Mouse (Mus musculus) B cell, adult 2 months (primary cell): Measurements from ENCODE around the gene Olfr1264.

Experiments used
- DNase-seq, 2 experiments: peaks; one replicate each; pipeline ENCODE4 v3.0.0; 2022

Olfr1264 gene

DNA sequence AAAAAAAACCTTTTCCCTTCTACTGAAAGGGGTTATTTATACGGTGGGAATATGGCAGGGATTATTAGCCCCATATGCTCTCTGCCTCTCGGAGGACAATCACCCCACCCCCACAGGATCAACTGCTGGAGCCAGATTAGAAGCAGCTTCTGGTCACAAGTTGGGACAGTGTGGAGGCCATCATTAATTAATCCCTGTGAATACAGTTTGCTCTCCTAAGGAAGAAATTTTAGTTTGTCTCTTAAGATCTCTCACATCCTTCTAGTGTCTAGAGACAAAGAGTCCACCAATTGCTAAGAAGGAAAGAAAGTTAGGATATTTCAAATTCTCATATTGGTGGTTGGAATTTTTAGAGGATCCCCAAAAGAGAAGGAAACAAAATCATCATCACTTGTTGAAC lies at the start of gene Olfr1264:
Gene Olfr1264 (minus strand): TSS at position 101 of the 400 bp plus-strand sequence.
- DNase-seq: no peak

DNA sequence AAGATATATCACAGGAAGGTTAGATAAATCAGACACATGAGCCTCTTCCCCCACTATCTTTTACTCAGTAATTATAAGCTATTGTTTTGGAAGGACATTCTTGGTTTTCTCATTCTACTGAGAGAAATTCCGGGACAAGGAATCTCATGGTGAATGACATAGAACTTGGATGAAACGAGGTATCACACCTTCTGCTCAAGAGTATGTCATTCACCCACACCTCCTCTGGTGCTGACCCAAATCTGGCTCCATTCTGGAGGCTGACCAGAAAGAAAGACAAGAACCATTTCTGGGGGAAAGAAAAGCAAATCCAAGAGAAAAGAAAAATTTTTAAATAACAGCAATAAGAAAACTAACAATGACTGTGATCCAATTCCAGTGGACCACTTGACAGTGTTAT lies 44.7 kb upstream of the Olfr1264 start:
- no peak for DNase-seq

DNA sequence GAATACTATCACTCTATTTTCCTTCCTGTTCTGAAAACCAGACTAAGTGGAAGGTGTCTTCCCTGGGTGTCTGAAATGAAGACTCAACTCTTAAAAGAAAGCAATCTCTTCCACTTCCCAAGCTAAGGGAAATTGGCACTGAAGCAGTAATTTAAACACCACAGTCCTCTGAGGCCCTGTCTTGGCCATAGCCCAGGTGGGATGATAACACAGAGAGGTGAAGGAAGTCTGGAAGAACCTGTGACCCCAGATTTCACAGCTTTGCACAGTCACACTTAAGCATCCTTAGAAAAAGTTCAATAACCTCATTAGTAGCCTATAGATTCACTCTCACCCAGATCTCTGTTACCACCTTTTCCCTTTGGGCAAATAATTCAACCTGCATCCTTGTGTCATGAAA lies 38.1 kb upstream of the Olfr1264 start, which contains the start of gene Olfr140:
Gene Olfr140 (minus strand): TSS at position 101 of the 400 bp plus-strand sequence.
- no peak for DNase-seq

DNA sequence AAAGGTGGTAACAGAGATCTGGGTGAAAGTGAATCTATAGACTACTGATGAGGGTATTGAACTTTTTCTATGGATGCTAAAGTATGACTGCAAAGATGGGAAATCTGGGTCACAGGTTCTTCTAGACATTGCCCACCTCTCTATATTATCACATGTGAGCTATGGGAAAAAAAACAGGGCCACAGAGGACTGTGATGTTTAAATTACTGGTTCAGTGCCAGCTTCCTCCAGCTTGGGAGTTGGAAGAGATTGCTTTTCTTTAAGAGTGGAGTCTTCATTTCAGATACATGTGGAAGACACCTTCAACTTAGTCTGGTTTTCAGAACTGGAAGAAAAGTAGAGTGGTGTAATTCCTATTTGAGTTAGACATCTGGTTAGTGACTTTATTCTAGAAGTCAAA lies 9.7 kb upstream of the Olfr1264 start, which contains the start of gene Olfr1265:
Gene Olfr1265 (plus strand): TSS at position 301 of the 400 bp plus-strand sequence.
- no peak for DNase-seq

DNA sequence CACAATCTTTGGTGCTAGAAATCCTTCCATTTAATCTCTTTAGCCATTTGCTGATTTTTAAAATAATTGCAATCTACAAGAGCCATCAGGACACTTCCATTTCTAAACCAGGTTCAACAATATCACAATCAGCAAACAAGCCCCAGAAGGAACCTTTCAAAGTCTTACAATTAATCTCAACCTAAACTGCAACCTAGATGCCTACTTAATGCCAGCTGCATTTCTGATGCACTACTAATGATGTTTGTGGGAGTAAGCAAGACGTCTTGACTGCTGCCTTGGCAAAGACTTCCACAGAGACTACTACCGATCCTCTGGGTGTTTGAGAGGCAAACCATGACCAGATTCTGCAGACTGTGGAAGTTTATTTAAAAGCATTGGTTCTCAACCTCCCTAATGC lies 13.5 kb downstream of the Olfr1264 start, which contains the start of gene Olfr1263:
Gene Olfr1263 (plus strand): TSS at position 301 of the 400 bp plus-strand sequence.
- no peak for DNase-seq

DNA sequence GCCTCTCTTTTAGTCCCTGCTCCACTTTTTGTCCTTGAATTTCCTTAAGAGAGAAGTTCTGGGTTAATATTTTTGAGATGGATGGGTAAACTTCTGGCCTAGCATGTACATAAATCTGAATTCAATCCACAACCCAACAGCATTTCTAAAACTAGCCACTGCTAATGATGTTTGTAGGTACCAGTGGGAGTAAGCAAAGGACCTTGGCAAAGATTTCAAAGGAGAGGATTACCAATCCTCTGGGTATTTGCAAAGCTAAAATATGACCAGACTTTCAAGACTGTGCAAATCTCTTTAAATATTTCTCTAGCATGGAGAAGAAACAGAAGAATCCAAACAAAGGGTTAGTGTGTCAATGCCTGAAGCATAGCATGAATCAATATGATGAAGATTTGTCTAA lies 25.5 kb downstream of the Olfr1264 start, which contains the start of gene Olfr1262:
Gene Olfr1262 (plus strand): TSS at position 301 of the 400 bp plus-strand sequence.
- DNase-seq: no peak

DNA sequence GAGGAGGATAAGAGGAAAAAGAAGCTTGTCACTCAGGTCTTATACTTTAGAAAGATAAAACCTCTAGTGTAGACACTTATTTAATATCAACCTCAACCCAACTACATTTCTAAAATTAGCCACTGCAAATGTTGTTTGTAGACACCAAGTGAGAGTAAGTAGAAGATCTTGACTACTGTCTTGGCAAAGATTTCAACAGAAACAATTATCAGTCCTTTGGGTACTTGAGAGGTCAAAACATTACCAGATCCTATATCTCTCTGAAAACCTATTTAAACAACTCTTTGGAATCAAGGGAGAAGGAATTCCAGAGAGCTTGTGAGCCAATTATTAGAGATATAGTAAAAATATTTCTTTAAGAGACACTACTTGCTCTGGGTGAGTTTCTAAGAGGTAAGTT lies 34.5 kb downstream of the Olfr1264 start, which contains the start of gene Olfr1261:
Gene Olfr1261 (plus strand): TSS at position 301 of the 400 bp plus-strand sequence.
- no peak for DNase-seq

DNA sequence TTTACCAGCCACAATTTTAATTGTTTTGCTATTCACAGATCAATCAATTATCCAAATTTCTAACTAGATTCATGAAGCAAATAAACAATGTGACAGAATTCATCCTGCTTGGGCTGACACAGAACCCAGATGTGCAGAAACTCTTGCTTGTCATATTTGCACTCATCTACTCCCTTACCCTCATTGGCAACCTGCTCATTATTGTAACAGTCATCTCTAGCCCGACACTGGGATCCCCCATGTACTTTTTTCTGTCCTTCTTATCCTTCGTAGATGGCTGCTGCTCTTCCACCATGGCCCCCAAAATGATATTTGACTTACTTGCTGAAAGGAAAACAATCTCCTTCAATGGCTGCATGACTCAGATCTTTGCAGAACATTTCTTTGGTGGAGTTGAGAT lies 47.7 kb downstream of the Olfr1264 start:
- no peak for DNase-seq

DNA sequence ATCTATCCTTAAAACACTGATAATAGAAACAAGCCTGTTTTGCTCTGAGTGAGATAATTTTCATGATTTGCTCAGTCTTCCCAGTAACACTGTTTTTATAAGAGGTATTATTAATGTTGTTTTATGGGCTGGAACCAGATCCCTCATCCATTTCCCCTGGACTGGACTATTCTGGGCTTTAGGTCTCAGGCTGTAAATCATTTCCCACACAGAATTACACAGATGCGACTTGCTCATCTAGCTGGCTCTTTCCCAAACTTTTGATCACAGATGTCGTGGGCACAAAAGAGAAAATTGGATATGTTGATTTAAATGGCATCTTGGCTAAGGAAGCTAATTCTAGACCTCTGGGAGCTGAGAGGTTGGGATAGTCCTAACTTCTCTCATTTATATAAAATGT lies 51.2 kb downstream of the Olfr1264 start, which contains the start of gene Olfr1260:
Gene Olfr1260 (plus strand): TSS at position 157 of the 400 bp plus-strand sequence.
- no peak for DNase-seq
